Mouse (Mus musculus) spleen, postnatal 10 days (tissue): Measurements from ENCODE around the gene Cgn.

Source experiments
- DNase-seq, 2 experiments: peaks; one replicate each; pipeline ENCODE4 v3.0.0; 2021 to 2022; ENCODE audit warnings: low spot score in 2 of 2

Gene Cgn

GRCm38 (mm10) chr3:94786367-94786835, at the start of gene Cgn:
Cgn (minus strand) TSS chr3:94786492.
- peak; percentile 65 to 84 for DNase-seq

- DNase-seq = no peak
Observed at GRCm38 (mm10) chr3:94835396-94835795, 49.1 kb upstream of the Cgn start.

GRCm38 (mm10) chr3:94833358-94833757, 47.1 kb upstream of the Cgn start:
- DNase-seq = no peak

DNA sequence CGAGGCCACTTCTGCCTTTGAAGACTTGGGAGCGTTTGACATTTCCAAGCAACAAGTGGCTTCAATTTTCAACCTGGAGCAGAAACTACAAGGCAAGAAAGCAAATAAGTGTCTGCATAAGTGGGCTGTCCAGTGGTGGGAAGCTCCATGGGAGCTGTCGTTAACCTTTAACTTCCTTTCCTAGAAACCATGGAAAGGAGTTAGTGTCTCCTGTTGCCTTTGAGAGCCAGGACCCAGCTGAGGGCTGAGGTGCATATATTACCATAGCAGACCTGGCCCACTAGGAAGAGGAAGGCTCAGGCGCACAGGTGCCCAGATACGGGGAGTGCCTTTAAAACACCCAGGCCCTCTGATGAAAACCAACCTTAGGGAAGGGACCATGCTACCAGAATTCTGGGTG, 46.4 kb upstream of the Cgn start:
- no peak for DNase-seq

GRCm38 (mm10) chr3:94832100-94832499, 45.8 kb upstream of the Cgn start:
- no peak for DNase-seq

- DNase-seq = no peak
Observed at GRCm38 (mm10) chr3:94824110-94824509, 37.8 kb upstream of the Cgn start.

DNA sequence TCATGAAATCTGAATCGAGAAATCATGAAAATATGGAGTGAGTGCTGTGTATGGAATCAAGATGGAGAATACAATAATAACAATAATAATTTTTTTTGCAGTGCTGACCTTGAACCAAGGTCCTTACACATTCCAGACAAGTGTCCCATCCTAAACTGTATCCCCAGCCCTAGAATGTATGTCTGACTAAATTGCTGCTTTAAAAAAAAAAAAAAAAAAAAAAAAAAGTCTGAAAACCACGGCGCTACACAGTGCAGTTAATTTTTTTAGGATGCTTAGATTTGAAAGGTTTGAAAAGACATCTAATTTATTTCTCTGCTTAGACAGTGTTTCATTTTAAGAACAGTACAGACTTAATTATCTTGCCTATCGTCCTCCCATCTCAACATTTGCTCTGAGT, 35.8 kb upstream of the Cgn start:
- DNase-seq = no peak

DNA sequence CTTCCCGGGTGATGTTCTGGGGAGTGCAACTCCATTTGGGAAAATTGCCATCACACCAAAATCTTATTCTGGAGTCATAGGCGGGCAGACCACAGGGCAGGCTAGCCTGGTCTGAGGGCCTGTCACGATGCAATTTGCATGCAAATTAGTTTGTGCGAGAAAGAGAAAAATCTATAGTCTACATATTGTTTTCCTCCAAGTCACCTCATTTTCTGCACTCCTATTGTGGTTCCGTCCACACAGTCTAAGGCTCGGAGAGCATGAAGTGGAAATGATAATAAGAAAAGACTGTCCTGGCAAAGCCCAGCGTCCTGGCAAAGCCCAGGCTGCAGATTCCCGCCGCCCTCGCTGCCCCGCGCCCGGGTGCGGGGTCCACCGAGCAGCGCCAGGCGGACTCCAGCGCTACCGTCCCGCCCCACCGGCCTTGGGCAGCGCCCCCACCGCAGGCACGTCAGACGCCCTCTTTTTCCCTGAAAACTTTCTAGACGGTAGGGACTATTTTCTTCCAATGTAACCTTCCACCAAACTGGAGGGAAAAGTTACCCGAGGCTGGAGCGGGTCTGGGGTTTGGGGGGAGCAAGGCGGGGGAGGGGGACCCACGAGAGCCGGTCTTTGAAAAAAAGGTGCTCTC, 34.8 kb upstream of the Cgn start:
- DNase-seq = peak in 1 of 2 experiments; percentile 21

GRCm38 (mm10) chr3:94819452-94820425, 33.4 kb upstream of the Cgn start:
- no peak for DNase-seq

GRCm38 (mm10) chr3:94817731-94818130, 31.4 kb upstream of the Cgn start:
- no peak for DNase-seq

GRCm38 (mm10) chr3:94815603-94816002, 29.3 kb upstream of the Cgn start:
- DNase-seq = no peak

GRCm38 (mm10) chr3:94814663-94815062, 28.4 kb upstream of the Cgn start:
- no peak for DNase-seq

DNA sequence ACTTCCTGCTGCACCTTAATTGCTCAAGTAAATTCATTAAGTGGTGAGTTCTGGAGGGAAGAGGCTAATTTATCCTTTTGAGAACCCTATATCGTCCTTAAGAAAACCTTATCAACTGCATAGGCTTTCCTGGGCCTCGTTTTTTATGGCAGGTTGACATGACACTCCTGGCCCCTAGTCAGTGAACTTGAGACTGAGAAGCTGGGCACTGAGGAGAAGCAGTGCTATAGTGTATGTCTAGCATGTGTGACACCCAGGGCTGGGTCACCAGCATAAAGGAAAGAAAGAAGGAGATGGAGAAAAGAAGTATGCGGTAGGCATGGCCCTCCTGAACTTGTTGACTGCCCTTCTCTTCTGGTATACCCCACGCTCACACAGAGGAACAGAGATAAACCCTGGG, 27.8 kb upstream of the Cgn start:
- no peak for DNase-seq

- DNase-seq = no peak
Observed at GRCm38 (mm10) chr3:94813651-94814050, 27.4 kb upstream of the Cgn start.

GRCm38 (mm10) chr3:94811628-94812027, 25.3 kb upstream of the Cgn start:
- peak in 1 of 2 experiments; percentile 29 for DNase-seq

DNA sequence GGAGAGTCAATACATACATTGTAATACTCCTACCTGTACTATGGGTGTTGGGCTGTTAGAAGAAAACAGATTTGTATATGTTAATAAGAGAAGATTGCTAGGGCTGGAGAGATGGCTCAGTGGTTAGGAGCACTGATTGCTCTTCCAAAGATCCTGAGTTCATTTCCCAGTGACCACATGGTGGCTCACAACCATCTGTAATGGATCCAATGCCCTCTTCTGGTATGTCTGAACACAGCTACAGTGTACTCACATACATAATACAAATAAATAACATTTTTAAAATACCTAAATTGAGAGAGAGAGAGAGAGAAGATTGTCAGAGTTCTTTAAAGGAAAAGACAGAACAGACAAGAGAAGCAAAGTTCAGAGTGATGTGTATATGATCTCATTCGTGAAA, 22.0 kb upstream of the Cgn start:
- DNase-seq = no peak

DNA sequence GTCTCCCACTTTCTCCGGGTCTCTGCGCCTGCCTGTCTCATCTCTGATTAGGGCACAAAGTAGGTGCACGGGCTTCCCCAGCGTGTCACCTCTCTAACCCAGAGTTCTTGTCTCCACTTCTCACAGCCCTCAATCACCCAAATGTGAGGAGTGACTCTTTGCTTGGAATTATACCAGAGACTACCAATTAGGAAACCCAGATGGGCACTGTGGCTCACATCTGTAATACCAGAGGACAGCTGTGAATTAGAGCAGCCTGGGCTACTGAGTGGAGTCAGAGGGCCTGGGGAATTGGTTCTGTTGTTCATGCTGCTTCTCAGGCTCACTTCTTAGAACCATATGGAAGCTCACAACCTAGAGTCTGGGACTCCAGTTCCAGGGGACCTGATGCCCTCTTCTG, 18.7 kb upstream of the Cgn start:
- DNase-seq = no peak

GRCm38 (mm10) chr3:94804146-94804545, 17.9 kb upstream of the Cgn start:
- no peak for DNase-seq

GRCm38 (mm10) chr3:94796181-94796580, 9.9 kb upstream of the Cgn start:
- DNase-seq = no peak

- no peak for DNase-seq
Observed at GRCm38 (mm10) chr3:94795596-94796140, 9.4 kb upstream of the Cgn start.

DNA sequence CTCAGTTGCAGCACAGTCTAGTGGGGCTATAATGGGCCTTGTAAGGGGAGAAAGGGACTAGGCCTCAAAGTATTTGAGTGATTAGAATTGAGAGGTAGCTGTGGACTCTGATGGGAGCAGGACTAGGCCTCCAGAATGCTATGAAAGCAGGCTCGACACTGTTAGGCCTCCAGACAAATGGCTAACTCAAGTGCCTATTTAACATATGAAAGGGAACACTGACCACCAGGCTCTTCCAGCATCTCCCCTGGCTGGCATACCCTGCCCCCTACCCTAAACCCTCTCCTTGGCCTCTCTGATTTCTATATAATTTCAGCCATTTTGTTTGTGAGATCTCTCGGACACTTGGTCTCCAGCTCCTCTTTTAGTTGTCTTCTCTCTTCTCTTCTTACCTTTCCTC, 8.1 kb upstream of the Cgn start:
- no peak for DNase-seq

DNA sequence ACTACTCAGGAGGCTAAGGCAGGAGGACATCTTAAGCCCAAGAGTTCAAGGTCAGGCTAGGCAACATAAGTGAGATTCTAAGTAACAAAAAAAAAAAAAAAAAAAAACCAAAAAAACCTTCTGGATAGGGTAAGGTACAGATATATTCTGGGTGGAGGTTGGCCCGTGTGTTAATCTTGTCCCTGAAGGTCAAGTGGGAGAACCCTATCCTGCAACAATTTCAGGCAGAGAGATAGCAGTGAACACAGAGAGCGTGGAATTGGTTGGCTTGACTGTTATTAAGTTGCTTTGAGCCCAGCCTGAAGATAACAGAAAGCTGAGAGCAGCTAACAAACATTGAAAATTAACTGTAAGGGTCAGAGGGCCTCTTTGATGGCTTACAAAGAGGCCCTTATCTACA, 7.4 kb upstream of the Cgn start:
- DNase-seq = no peak

GRCm38 (mm10) chr3:94792258-94792657, 6.0 kb upstream of the Cgn start:
- no peak for DNase-seq
